Mouse (Mus musculus): ENCODE data around the gene Msantd1. TPM values are rescaled to one million over a fixed set of nuclear protein-coding genes. Genes with fewer than 3 reads are reported as not detected.

Gene Msantd1
- polyA plus RNA-seq, 1 experiment from 2014 or later = 5.8 TPM

- Histone ChIP-seq H3K4me1 (no peaks in the 10 kb centered on the region), H3K27ac (replicated peaks) (no peak overlapping the region), H3K9me3 (no peaks in the 10 kb centered on the region), H3K27me3 (no peaks in the 10 kb centered on the region), H3K36me3 (peaks cover 60% of the 10 kb centered on the region), H3K4me3 (no peak overlapping the region), H3K9ac (replicated peaks) (no peak overlapping the region), H3K4me2 (replicated peaks) (no peak overlapping the region)
- no peak for ATAC-seq (replicated peaks)
- WGBS = 76% methylated on average over 9 of the region's 9 CpGs
Measured at GRCm38 (mm10) chr5:34908726-34909633, 1.2 kb downstream of the Msantd1 start.

GRCm38 (mm10) chr5:34909634-34910503, 2.1 kb downstream of the Msantd1 start:
- Histone ChIP-seq H3K4me2 (replicated peaks) (no peak overlapping the region), H3K9ac (replicated peaks) (no peak overlapping the region), H3K27ac (replicated peaks) (no peak overlapping the region), H3K36me3 (peaks cover 52% of the 10 kb centered on the region), H3K4me3 (no peak overlapping the region), H3K4me1 (no peaks in the 10 kb centered on the region), H3K9me3 (no peaks in the 10 kb centered on the region), H3K27me3 (no peaks in the 10 kb centered on the region)
- ATAC-seq (replicated peaks) = no peak
- 90% methylated on average over 1 of the region's 1 CpGs for WGBS

GRCm38 (mm10) chr5:34910504-34910815, 2.6 kb downstream of the Msantd1 start:
- 81% methylated on average over 4 of the region's 4 CpGs for WGBS
- Histone ChIP-seq H3K36me3 (peaks cover 46% of the 10 kb centered on the region), H3K9ac (replicated peaks) (no peak overlapping the region), H3K9me3 (no peaks in the 10 kb centered on the region), H3K4me3 (no peak overlapping the region), H3K27ac (replicated peaks) (no peak overlapping the region), H3K4me1 (no peaks in the 10 kb centered on the region), H3K4me2 (replicated peaks) (no peak overlapping the region), H3K27me3 (no peaks in the 10 kb centered on the region)
- ATAC-seq (replicated peaks) = no peak

- Histone ChIP-seq H3K4me3 (no peak overlapping the region), H3K9ac (replicated peaks) (no peak overlapping the region), H3K27ac (replicated peaks) (no peak overlapping the region), H3K9me3 (no peaks in the 10 kb centered on the region), H3K36me3 (0 out of 2 replicates have a peak, but pooled peaks cover 3% of the 10 kb centered on the region), H3K4me1 (peaks cover 15% of the 10 kb centered on the region), H3K4me2 (replicated peaks) (no peak overlapping the region), H3K27me3 (no peaks in the 10 kb centered on the region)
- WGBS = 11% methylated on average over 1 of the region's 1 CpGs
- peak; percentile 77 for ATAC-seq (replicated peaks)
Measured at GRCm38 (mm10) chr5:34915801-34916200, 8.0 kb downstream of the Msantd1 start.

GRCm38 (mm10) chr5:34917234-34917655, 9.4 kb downstream of the Msantd1 start:
- Histone ChIP-seq H3K4me3 (no peak overlapping the region), H3K4me2 (replicated peaks) (no peak overlapping the region), H3K4me1 (peaks cover 15% of the 10 kb centered on the region), H3K27ac (replicated peaks) (peak overlapping the region; percentile 67), H3K9ac (replicated peaks) (no peak overlapping the region), H3K27me3 (no peaks in the 10 kb centered on the region), H3K36me3 (no peaks in the 10 kb centered on the region), H3K9me3 (no peaks in the 10 kb centered on the region)
- ATAC-seq (replicated peaks) = peak; percentile 68
- WGBS = 30% methylated on average over 10 of the region's 10 CpGs

GRCm38 (mm10) chr5:34918785-34919184, 11.0 kb downstream of the Msantd1 start:
- Histone ChIP-seq H3K36me3 (peaks cover 6% of the 10 kb centered on the region; the same call in 1 of the 2 replicates), H3K9me3 (no peaks in the 10 kb centered on the region), H3K4me3 (no peak overlapping the region), H3K4me1 (peaks cover 15% of the 10 kb centered on the region), H3K27me3 (no peaks in the 10 kb centered on the region), H3K27ac (replicated peaks) (no peak overlapping the region), H3K4me2 (replicated peaks) (no peak overlapping the region), H3K9ac (replicated peaks) (no peak overlapping the region)
- ATAC-seq (replicated peaks) = no peak
- WGBS = 97% methylated on average over 3 of the region's 3 CpGs

- peaks cover 10% of the 10 kb centered on the region; the same call in 1 of the 2 replicates for H3K36me3 ChIP-seq
- peaks cover 2% of the 10 kb centered on the region; the same call in 1 of the 2 replicates for H3K4me1 ChIP-seq
- H3K4me3 ChIP-seq = no peak overlapping the region
- H3K9me3 ChIP-seq = no peaks in the 10 kb centered on the region
- no peak overlapping the region for H3K9ac ChIP-seq (replicated peaks)
- no peaks in the 10 kb centered on the region for H3K27me3 ChIP-seq
- no peak overlapping the region for H3K27ac ChIP-seq (replicated peaks)
- H3K4me2 ChIP-seq (replicated peaks) = no peak overlapping the region
- no peak for ATAC-seq (replicated peaks)
- 68% methylated on average over 6 of the region's 6 CpGs for WGBS
Measured at GRCm38 (mm10) chr5:34922531-34922930, 14.7 kb downstream of the Msantd1 start.

GRCm38 (mm10) chr5:34923920-34924319, 16.1 kb downstream of the Msantd1 start:
- Histone ChIP-seq H3K9me3 (no peaks in the 10 kb centered on the region), H3K9ac (replicated peaks) (no peak overlapping the region), H3K27me3 (no peaks in the 10 kb centered on the region), H3K36me3 (peaks cover 10% of the 10 kb centered on the region; the same call in 1 of the 2 replicates), H3K27ac (replicated peaks) (no peak overlapping the region), H3K4me2 (replicated peaks) (no peak overlapping the region), H3K4me1 (no peaks in the 10 kb centered on the region), H3K4me3 (no peak overlapping the region)
- ATAC-seq (replicated peaks) = no peak
- WGBS = 97% methylated on average over 4 of the region's 4 CpGs

GRCm38 (mm10) chr5:34924519-34924918, 16.7 kb downstream of the Msantd1 start:
- no peak overlapping the region for H3K4me3 ChIP-seq
- no peaks in the 10 kb centered on the region for H3K27me3 ChIP-seq
- H3K27ac ChIP-seq (replicated peaks) = no peak overlapping the region
- H3K9me3 ChIP-seq = no peaks in the 10 kb centered on the region
- no peaks in the 10 kb centered on the region for H3K4me1 ChIP-seq
- 91% methylated on average over 7 of the region's 7 CpGs for WGBS
- peaks cover 10% of the 10 kb centered on the region; the same call in 1 of the 2 replicates for H3K36me3 ChIP-seq
- no peak overlapping the region for H3K4me2 ChIP-seq (replicated peaks)
- H3K9ac ChIP-seq (replicated peaks) = no peak overlapping the region
- no peak for ATAC-seq (replicated peaks)

- H3K4me1 ChIP-seq = peaks cover 18% of the 10 kb centered on the region
- H3K27ac ChIP-seq (replicated peaks) = no peak overlapping the region
- no peak for ATAC-seq (replicated peaks)
- 85% methylated on average over 4 of the region's 4 CpGs for WGBS
- no peaks in the 10 kb centered on the region for H3K9me3 ChIP-seq
- peaks cover 10% of the 10 kb centered on the region; the same call in 1 of the 2 replicates for H3K36me3 ChIP-seq
- H3K9ac ChIP-seq (replicated peaks) = no peak overlapping the region
- no peak overlapping the region for H3K4me3 ChIP-seq
- no peaks in the 10 kb centered on the region for H3K27me3 ChIP-seq
- H3K4me2 ChIP-seq (replicated peaks) = no peak overlapping the region
Measured at GRCm38 (mm10) chr5:34927648-34928047, 19.8 kb downstream of the Msantd1 start.

GRCm38 (mm10) chr5:34930151-34930975, 22.6 kb downstream of the Msantd1 start:
- 71% methylated on average over 9 of the region's 9 CpGs for WGBS
- H3K4me2 ChIP-seq (replicated peaks) = no peak overlapping the region
- no peak overlapping the region for H3K9ac ChIP-seq (replicated peaks)
- H3K4me3 ChIP-seq = no peak overlapping the region
- 0 out of 2 replicates have a peak overlapping the region, but pooled peaks have one; percentile 23 for H3K27ac ChIP-seq (replicated peaks)
- ATAC-seq (replicated peaks) = no peak
- H3K27me3 ChIP-seq = no peaks in the 10 kb centered on the region
- no peaks in the 10 kb centered on the region for H3K9me3 ChIP-seq
- peaks cover 18% of the 10 kb centered on the region for H3K4me1 ChIP-seq
- H3K36me3 ChIP-seq = no peaks in the 10 kb centered on the region
